Mouse (Mus musculus): Measurements from ENCODE around the gene Donson.

GRCm38 (mm10) chr16:91695108-91695755 lies 6.7 kb upstream of the Donson start:
- TF ChIP-seq E2F4 (IDR thresholded peaks at IDR 0.05; ENCODE audit: insufficient replicate concordance, low read depth, low read length) (no peak), MAX (IDR thresholded peaks at IDR 0.05; ENCODE audit: low read length) (no peak), RAD21 (IDR thresholded peaks at IDR 0.05; ENCODE audit: low read depth, low read length) (no peak), EP300 (IDR thresholded peaks at IDR 0.05; ENCODE audit: low read length) (no peak), JUND (conservative IDR thresholded peaks at IDR 0.05; ENCODE audit: low read depth, low read length) (0 out of 2 replicates have a peak, but pooled peaks have one; percentile 4)

Data from CH12.LX (cell line).